Mouse (Mus musculus): Measurements from ENCODE around the gene Map2k4.

Map2k4 gene

DNA sequence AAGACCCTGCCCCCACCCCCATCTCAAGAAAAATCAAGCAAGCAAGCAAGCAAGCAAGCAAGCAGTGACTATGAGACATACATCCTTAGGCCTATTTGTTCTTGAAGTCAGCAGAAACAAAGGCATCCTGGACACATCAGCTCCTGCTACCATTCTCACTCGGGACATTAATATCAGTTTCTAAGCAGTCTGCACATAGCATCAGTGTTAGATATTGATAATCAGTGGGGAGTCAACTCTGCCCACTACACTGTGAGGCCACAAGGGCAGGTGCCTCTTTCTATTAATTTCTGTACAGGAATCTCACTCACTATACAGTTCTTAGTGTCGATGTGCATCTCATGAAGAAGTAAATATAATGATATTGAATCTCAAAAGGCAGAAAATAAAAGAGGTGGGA is 14.6 kb downstream of the Map2k4 start:
- no peak for DNase-seq

DNA sequence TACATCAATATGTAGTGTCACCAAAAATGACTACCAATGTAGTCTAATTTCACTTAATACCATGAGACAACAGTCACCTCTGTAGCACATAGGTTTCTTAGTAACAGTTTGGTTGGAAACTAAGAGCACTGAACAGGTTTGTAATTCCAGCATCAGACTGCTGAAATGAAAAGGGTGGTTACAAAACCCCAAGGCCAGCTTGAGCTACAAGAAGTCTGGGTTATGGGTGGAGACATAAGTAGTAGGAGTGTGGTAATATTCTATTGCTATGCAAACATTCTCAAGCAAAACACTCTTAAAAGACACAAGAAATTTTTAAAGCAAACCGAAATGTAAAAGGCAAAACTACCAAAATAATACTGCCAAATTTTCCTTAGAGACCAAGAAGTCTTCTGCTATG is 16.6 kb downstream of the Map2k4 start:
- no peak for DNase-seq

DNA sequence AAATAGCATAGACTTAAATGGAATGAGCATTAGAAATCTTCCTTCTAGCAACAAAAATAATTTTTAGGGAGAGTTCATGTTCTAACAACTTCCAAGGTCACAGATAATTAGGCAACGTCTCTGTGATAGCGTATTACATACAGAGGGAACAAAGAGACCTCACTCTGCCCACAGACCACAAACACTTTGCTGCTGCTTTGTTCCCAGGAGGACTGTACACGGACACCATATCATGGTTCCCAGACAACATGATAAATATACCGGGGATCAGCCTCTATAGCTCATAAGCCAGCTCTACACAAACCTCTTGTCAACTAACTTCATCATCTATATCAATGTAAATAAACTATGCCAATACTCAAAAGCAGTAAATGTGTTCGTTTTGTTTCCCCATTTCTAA is 18.1 kb downstream of the Map2k4 start:
- DNase-seq, result no peak

- no peak for DNase-seq
Observed at GRCm38 (mm10) chr11:65768445-65768844, 19.7 kb downstream of the Map2k4 start.

GRCm38 (mm10) chr11:65760912-65761311 is 27.2 kb downstream of the Map2k4 start:
- DNase-seq, result no peak

GRCm38 (mm10) chr11:65759350-65759749 is 28.7 kb downstream of the Map2k4 start:
- DNase-seq, result no peak

GRCm38 (mm10) chr11:65754161-65754560 is 33.9 kb downstream of the Map2k4 start:
- no peak for DNase-seq

DNA sequence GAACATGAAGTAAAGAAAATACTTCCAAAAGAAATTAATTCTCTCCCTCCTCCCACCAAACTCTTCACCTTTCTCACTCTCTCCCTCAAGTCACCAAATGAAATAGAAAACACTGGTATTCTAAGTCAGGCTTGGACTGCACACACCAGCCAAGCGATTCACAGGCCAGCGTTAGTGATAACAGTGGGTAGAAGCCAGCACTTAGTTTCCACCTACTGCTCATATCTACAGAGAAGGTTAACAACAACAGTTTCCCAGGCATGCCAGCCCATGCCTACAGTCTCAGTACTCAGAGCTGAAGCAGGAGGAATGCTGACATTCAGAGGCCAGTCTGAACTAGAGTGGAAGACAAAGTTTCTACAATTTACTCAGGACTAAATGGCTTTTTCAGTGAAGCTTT is 34.5 kb downstream of the Map2k4 start:
- DNase-seq, result no peak

- DNase-seq, result no peak
Observed at GRCm38 (mm10) chr11:65750546-65750945, 37.6 kb downstream of the Map2k4 start.

GRCm38 (mm10) chr11:65747433-65747832 is 40.7 kb downstream of the Map2k4 start:
- DNase-seq, result no peak

- peak; percentile 3 for DNase-seq
Observed at GRCm38 (mm10) chr11:65745707-65746333, 42.3 kb downstream of the Map2k4 start.

- DNase-seq, result no peak
Observed at GRCm38 (mm10) chr11:65743866-65744265, 44.2 kb downstream of the Map2k4 start.

GRCm38 (mm10) chr11:65740811-65741210 is 47.3 kb downstream of the Map2k4 start:
- DNase-seq, result no peak

DNA sequence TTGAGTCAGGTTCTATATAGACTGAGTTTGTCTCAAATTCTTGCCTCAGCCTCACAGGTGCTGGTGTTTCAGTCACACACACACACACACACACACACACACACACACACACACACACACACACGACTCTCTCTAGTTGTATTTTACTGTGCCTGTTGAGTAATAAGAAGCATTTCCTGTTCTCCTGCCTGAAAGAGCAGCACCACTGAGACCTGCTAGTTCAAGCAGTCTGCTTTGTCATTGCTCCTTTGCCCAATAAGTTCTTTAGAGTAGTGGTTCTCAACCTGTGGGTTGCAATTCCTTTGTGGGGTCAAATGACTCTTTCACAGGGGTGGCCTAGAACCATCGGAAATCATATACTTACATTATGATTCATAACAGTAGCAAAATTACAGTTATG is 47.7 kb downstream of the Map2k4 start:
- no peak for DNase-seq

DNA sequence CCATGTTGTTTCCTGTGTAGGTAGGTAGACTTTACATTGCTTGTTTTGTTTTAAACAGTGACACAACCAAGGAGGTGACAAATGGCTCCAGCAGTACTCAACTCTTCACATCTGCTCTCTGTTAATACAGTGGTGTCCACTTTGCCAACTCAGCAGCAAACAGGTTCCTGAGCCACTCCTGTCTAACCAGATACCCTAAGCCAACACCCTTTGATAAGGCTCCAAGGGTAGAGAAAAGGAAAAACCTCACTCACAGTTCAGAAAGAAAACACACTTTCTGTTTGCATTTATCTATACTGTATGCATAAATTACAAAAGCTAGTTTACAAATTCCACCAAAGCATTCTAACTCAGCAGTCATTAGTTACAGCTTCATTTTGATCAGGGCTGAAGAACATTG is 48.2 kb downstream of the Map2k4 start:
- no peak for DNase-seq

- DNase-seq, result no peak
Observed at GRCm38 (mm10) chr11:65734656-65735055, 53.4 kb downstream of the Map2k4 start.

- DNase-seq, result no peak
Observed at GRCm38 (mm10) chr11:65729623-65730217, 58.4 kb downstream of the Map2k4 start.

GRCm38 (mm10) chr11:65728906-65729305 is 59.2 kb downstream of the Map2k4 start:
- no peak for DNase-seq

DNA sequence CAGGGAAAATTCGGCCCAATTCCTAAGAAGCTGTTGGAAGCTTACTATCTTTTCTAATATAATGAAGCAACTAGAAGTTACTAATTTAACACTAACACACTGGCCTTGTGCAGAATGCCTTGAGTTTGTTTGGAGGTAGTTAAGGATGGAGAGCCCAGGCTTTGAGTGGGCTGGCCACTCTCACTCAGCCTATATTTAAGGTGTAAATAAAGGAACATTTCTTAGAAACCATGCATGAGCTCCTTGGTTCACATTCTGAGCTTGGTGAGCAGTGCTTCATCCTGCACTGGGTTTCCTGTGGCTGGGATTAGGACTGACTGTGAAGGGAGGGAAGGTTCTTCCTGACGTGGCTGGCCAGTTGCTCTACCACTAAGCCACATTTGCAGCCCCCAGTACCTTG is 64.4 kb downstream of the Map2k4 start:
- no peak for DNase-seq

GRCm38 (mm10) chr11:65721615-65722014 is 66.5 kb downstream of the Map2k4 start:
- no peak for DNase-seq

GRCm38 (mm10) chr11:65719960-65720359 is 68.1 kb downstream of the Map2k4 start:
- DNase-seq, result no peak

DNA sequence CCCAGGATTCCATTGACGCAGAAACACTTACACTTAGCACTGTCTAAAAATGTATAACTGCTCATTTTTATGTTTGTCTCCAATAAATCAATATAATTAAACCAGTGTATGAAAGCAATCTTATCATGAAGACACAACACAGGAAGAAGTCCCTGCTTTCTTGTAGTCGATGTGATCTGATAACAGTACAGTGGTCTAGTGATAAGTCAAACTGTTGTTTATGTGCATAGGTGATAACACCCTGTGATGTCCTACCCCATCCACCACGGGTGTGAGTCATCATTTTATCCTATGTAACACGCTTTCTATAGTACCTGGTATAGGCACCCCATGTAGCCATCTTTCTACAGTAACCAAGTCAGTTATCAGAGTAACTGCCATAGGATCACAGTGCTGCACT is 74.3 kb downstream of the Map2k4 start:
- no peak for DNase-seq

DNA sequence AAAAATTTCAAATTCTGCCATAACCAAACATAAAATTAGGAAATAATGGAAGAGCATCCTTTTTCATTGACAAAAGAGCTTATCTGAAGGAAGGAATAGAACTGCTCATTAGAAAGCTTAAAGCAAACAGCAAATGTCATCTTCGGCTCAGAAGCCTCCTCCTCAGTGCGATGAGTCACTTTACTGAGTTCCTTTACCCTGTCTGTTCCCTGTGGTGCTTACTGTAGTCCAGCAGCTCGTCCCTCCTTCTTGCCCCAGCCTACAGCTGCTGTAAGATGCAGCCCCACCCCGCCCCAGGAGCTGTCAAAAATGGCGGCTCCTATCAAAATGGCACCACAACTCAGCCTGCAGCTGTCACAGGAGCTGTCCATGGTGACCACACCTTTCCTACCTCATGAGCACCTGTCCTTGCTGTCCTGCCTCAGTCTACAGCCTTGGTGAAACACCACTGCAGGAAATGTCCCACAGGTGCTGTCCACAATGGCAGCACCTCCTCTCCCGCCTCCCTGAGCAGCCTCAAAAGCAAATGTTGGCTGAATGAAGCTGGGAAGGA is 75.3 kb downstream of the Map2k4 start:
- no peak for DNase-seq

DNA sequence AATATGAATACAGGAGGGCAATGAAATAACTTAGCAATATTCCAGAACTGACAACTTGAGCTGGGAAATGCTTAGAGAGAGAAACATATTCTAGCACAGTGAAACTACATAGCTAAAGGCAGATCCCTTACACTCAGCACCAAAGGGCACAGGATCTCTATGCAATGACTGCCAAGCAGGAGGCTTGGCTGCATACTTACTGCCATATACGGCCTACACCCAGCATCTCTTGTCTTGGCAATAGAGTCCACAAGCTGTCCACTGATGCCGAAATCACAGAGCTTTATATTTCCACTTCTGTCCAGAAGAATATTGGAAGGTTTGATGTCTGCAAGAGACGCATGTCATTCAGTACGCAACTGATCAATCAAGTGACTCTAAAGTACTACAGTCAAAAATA is 81.3 kb downstream of the Map2k4 start:
- DNase-seq, result no peak

- no peak for DNase-seq
Observed at GRCm38 (mm10) chr11:65706176-65706575, 81.9 kb downstream of the Map2k4 start.
